Mouse (Mus musculus): ENCODE measurements around the gene Gss.
"Not testable (repeated sequence)": the region's sequence is repeated elsewhere in the genome, so short reads cannot be mapped to it uniquely, and the experiment has no call there.

Gene Gss

GRCm38 (mm10) chr2:155616971-155617370, 24.4 kb upstream of the Gss start:
- no peak for DNase-seq (ENCODE audit: low spot score in 2 of 2)

- DNase-seq (ENCODE audit: low spot score in 2 of 2) = no peak
These were observed 21.3 kb upstream of the Gss start for GRCm38 (mm10) chr2:155613953-155614352.

- peak; percentile 62 to 69 for DNase-seq (ENCODE audit: low spot score in 2 of 2)
These were observed 20.7 kb upstream of the Gss start for GRCm38 (mm10) chr2:155613326-155613755.

GRCm38 (mm10) chr2:155611834-155612550, 19.4 kb upstream of the Gss start:
- no peak for DNase-seq (ENCODE audit: low spot score in 2 of 2)

- DNase-seq (ENCODE audit: low spot score in 2 of 2) = no peak
These were observed 18.4 kb upstream of the Gss start, which contains the start of gene Myh7b for GRCm38 (mm10) chr2:155610978-155611377. Myh7b (plus strand) TSS chr2:155611212.

- no peak for DNase-seq (ENCODE audit: low spot score in 2 of 2)
These were observed 13.8 kb upstream of the Gss start for GRCm38 (mm10) chr2:155606360-155606759.

GRCm38 (mm10) chr2:155605236-155605589, 12.6 kb upstream of the Gss start:
- not testable (repeated sequence) for DNase-seq (ENCODE audit: low spot score in 2 of 2)

- DNase-seq (ENCODE audit: low spot score in 2 of 2) = no peak
These were observed 12.1 kb upstream of the Gss start for GRCm38 (mm10) chr2:155604560-155605235.

GRCm38 (mm10) chr2:155603707-155604106, 11.1 kb upstream of the Gss start:
- DNase-seq (ENCODE audit: low spot score in 2 of 2) = no peak

GRCm38 (mm10) chr2:155595516-155595915, 2.9 kb upstream of the Gss start:
- no peak for DNase-seq (ENCODE audit: low spot score in 2 of 2)

- no peak for DNase-seq (ENCODE audit: low spot score in 2 of 2)
These were observed 259 bp upstream of the Gss start for GRCm38 (mm10) chr2:155592854-155593283.

- DNase-seq (ENCODE audit: low spot score in 2 of 2) = no peak
These were observed 934 bp downstream of the Gss start for GRCm38 (mm10) chr2:155591676-155592075.

- DNase-seq (ENCODE audit: low spot score in 2 of 2) = no peak
These were observed 1.7 kb downstream of the Gss start for GRCm38 (mm10) chr2:155590876-155591275.

- DNase-seq (ENCODE audit: low spot score in 2 of 2) = no peak
These were observed 3.1 kb downstream of the Gss start for GRCm38 (mm10) chr2:155589521-155589920.

GRCm38 (mm10) chr2:155588136-155588535, 4.5 kb downstream of the Gss start:
- DNase-seq (ENCODE audit: low spot score in 2 of 2) = no peak

- DNase-seq (ENCODE audit: low spot score in 2 of 2) = no peak
These were observed 7.1 kb downstream of the Gss start for GRCm38 (mm10) chr2:155585486-155585885.

GRCm38 (mm10) chr2:155585082-155585481, 7.5 kb downstream of the Gss start:
- no peak for DNase-seq (ENCODE audit: low spot score in 2 of 2)

GRCm38 (mm10) chr2:155583927-155584530, 8.6 kb downstream of the Gss start:
- DNase-seq (ENCODE audit: low spot score in 2 of 2) = peak in 1 of 2 experiments; percentile 15

- DNase-seq (ENCODE audit: low spot score in 2 of 2) = no peak
These were observed 9.6 kb downstream of the Gss start for GRCm38 (mm10) chr2:155582996-155583395.

GRCm38 (mm10) chr2:155582384-155582995, 10.1 kb downstream of the Gss start:
- DNase-seq (ENCODE audit: low spot score in 2 of 2) = no peak

GRCm38 (mm10) chr2:155580331-155580730, 12.3 kb downstream of the Gss start:
- no peak for DNase-seq (ENCODE audit: low spot score in 2 of 2)

GRCm38 (mm10) chr2:155576656-155577055, 16.0 kb downstream of the Gss start:
- no peak for DNase-seq (ENCODE audit: low spot score in 2 of 2)

Measured in spleen, postnatal 14 days (tissue).